Mouse (Mus musculus) MN1 (cell line): Measurements from ENCODE around the gene Hgd.
"Not testable (repeated sequence)": the region's sequence is repeated elsewhere in the genome, so short reads cannot be mapped to it uniquely, and the experiment has no call there.

ENCODE experiments used
- DNase-seq: peaks from one replicate; pipeline ENCODE4 v3.0.0-alpha.2; 2016; ENCODE audit warnings: low spot score

Hgd gene

GRCm38 (mm10) chr16:37634578-37634977 lies 54.6 kb downstream of the Hgd start:
- DNase-seq = no peak

- no peak for DNase-seq
Observed at GRCm38 (mm10) chr16:37635095-37635494, 55.1 kb downstream of the Hgd start.

DNA sequence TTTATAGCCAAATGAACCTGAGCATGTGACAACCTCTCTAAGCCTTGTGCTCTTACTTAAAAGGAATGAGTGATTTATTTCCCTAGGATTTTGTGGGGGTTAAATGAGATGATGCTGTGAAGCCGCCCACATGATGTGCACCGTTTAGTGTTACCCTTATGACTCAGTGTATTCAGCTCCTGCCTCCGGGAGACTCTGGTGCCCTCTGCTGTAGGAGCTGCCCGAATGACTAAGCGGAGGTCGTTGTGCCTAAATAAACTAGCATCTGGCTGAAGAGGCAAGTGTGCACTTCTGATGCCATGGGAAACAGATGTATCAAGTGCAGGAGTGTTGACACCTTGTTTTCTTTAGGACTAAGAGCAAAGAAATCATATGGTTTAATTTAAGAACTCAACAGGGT lies 56.2 kb downstream of the Hgd start:
- peak; percentile 13 for DNase-seq

DNA sequence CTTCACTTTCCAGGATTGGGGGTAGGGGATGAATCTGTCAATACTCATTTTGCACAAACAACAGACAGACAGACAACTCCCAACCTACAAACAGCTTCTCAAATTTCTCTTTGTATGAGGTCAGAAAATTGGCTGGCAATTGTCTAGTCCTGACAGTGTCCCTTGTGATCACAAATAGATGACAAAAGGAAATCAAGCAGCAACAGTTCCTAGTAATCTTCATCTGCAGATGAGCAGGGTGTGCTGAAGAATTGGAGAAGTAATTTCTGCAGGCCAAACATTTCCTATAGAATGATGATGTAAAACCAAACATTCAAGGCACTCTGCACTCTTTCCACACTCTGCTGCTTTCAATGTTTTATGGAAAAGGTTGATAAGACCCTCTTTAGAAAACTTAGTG lies 57.8 kb downstream of the Hgd start:
- DNase-seq = no peak

DNA sequence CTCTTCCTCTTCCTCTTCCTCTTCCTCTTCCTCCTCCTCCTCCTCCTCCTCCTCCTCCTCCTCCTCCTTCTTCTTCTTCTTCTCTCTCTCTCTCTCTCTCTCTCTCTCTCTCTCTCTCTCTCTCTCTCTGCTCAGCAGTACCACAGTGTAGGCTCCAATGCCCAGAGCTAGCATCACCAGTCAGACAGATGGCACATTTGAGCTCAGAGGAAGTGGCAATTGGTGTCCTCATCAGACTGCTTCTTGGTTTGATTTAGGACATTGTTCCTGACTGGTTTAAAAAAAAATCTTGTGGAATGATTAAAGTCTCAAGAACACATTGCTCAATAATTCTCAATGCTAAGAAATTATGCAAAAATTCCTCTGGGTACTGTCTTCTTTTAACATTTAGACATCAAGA lies 60.6 kb downstream of the Hgd start:
- DNase-seq = not testable (repeated sequence)

DNA sequence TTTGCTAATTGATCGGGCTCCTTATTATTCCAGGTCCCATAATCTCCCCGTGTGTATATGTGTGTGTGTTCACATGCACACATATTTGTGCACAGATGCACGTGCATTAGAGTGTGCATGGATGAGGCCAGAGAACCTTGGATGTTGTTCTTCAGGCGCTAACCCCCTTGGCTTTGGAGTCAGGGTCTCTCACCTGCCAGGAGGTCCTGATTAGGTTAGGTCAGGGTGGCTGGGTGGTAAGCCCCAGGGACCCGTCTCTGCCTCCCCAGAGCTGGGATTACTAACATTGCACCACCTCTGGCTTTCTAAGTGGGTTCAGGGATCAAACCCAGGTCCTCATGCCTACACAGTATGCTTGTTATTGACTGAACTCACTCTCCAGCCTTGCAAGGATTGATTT lies 64.5 kb downstream of the Hgd start:
- DNase-seq = no peak

DNA sequence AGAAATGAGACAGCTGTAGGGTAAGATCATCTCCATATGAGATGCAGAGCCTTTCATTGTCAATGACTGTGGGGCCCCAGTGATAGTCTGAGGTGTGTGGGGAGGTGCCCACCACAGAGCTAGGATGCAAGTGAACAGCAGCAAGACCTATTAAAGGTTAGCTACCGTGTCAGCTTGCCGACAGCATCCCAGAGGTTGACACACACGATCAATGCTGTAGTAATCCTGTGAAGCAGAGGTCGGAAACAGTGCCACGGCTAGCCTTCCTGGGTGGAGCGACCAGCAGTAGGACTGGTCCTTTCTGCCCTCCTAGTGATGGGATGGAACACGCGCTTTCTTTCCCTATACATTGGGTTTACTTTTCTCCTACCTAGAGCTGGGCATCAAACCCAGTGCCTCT lies 65.3 kb downstream of the Hgd start:
- DNase-seq = no peak

DNA sequence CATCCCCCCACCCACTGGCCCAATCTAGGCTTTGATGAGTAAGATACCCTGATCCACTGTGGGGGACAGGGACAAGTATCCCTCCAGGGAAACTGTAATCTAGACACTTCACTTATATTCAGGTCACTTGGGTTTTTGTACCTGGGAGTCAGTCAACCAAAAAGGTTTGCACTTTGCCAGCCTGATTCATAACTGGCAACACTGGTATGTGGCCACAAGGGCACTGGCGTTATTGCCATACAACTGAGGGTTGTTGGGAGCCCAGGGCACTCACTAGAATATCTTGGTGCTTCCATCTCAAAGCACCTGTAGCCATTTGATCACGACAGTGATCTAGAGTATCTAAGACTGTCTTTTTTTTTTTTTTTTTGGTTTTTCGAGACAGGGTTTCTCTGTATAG lies 65.8 kb downstream of the Hgd start:
- no peak for DNase-seq

- DNase-seq = no peak
Observed at GRCm38 (mm10) chr16:37647067-37647466, 67.1 kb downstream of the Hgd start.

DNA sequence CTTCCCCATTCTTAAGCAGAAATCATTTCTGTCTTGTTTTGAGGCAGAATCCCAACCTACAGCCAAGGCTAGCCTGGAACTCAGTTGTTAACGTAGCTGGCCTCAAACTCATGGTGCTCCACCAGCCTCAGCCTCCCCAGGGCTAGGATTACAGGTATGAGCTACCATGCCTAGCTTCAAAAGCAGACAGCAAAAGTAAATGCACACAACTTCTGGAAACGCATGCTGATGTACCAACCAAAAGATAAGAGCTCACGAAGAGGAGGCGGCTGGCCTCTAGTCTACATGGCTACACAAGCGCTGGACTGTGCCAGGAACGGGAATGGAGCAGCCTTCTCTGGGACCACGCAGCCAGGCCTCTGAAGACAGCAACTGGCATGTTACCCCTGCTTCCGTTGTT lies 68.0 kb downstream of the Hgd start:
- no peak for DNase-seq

GRCm38 (mm10) chr16:37649068-37649467 lies 69.1 kb downstream of the Hgd start:
- no peak for DNase-seq

- no peak for DNase-seq
Observed at GRCm38 (mm10) chr16:37651467-37651866, 71.5 kb downstream of the Hgd start.

DNA sequence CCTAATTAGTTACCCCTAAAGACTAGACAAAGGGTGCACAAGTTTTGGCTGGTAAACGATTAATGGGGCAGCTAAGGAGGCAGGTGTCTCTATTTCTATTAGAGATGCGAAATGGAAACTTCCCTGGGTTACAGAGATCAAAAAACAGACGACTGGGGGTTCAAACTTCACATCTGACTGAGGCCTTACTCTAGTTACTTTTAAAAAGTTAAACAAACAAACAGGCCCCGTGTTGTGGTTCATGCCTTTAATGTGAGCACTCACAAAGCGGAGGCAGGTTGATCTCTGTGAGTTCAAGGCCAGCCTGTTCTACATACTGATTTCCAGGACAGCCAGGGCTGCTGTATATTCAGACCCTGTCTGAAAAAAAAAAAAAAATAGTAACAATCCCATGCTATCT lies 72.7 kb downstream of the Hgd start:
- DNase-seq = no peak

- no peak for DNase-seq
Observed at GRCm38 (mm10) chr16:37653058-37653457, 73.1 kb downstream of the Hgd start.

- peak; percentile 96 for DNase-seq
Observed at GRCm38 (mm10) chr16:37653731-37654657, 74.0 kb downstream of the Hgd start, which contains the start of gene Ndufb4. Gene Ndufb4 (minus strand): TSS chr16:37654453.

DNA sequence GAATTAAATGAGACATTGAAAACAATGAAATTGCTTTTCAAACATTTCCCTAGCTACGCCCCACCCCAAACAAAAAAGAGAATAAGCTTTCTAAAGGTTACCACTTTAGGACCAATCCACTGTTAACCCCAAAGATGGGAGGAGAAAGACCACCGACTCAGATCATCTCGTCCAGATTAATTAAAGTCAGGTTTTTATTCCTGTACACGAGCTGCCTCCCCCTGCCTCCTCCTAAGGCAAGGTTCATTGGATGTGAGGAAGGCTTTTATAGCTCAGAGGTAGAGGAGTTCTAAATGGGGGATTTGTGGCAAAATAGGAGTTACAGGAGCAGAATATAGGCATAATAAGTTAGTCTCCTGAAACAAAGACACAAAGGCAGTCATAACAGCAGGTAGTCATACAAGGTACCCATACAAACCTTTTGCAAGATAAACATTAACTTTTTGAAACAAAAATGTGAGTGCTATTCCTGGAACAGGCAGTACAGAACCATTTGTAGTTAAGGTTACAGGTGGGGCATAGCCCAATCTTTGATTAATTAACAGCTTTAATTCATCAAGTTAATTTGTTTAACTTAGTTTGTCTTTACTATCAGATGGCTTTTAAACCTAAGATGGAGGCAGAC lies 75.0 kb downstream of the Hgd start:
- no peak for DNase-seq

- no peak for DNase-seq
Observed at GRCm38 (mm10) chr16:37655756-37656347, 75.9 kb downstream of the Hgd start.

- no peak for DNase-seq
Observed at GRCm38 (mm10) chr16:37656796-37657195, 76.8 kb downstream of the Hgd start.

DNA sequence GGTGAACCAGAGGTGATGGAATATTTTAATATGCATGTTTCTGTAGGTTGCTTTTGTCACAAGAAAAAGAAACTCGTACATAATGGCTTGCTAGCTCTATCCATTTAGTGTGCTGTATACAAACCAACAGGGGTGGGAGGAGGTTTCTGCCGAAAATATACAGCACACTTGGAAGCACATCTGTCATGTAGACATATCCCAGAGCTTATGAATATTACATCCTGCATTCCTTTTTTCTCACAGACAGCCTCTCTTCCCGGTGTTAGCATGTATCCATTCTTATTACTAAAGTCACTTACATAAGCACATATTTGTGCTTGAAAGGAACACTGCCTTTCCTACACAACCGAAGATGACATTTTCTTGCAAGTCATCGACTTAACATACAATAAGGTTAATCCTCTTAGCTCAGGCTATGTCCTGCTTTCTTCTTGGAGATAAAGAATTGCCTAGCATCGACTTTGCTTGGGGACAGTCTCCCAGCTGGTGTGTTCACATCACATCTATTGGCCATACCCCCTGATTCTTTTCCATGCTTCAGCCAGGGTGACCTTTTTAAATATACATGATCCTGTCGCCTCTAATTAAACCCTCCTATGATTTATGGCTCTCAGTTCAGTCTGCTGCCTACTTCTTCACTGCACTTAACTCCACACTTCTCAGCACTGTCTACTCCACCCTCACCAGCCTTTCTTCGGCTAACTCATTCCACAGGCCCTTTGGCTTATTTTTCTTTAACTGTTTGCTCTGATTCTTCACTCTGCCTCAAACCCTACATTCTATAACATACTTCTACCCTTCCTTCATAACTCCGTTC lies 83.9 kb downstream of the Hgd start:
- no peak for DNase-seq

DNA sequence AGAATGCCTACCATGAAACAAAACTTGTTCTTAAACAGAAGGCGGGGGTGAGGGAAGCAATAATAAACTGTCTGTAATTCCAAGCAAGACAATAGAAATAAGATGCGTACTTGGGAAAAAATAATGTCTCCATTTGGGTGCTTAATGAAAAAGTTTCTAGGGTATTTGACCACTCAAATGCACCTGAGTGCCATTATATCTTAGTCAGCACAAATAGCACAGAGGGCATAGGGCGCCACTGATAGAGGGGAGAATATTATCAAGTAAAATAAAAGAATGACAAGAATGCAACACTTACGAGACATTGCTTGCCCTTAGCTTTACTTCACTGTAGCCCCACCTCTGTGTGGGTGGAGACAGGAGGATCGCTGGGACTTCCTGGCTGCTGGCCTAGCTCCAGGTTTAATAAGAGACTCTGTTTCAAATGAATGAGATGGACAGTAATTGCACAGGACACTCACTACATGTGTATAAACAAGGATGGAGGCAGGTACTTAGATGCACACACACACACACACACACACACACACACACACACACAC lies 85.5 kb downstream of the Hgd start:
- no peak for DNase-seq

GRCm38 (mm10) chr16:37670666-37671283 lies 90.8 kb downstream of the Hgd start:
- no peak for DNase-seq
